Mouse (Mus musculus) CH12.LX (cell line): Measurements from ENCODE around the gene Rap1b. TPM values are rescaled to one million over a fixed set of nuclear protein-coding genes. Genes with fewer than 3 reads are reported as not detected.

ENCODE experiments used
- DNase-seq: peaks from one replicate; pipeline ENCODE4 v3.0.0-alpha.2; 2013; ENCODE audit errors: extremely low read depth
- H3K27ac ChIP-seq: 2 replicates; pipeline ENCODE4 v1.5.1; 2012; ENCODE audit warnings: low read depth, mild to moderate bottlenecking, control low read depth, moderate library complexity; ENCODE audit not compliant: insufficient read depth
- H3K27me3 ChIP-seq: replicated peaks from 2 replicates; pipeline ENCODE3; 2012; ENCODE audit warnings: inconsistent platforms
- H3K36me3 ChIP-seq, 2 experiments: replicated peaks in 1 of 2; 2 replicates each; pipeline versions ENCODE3 to v1.6.1; 2012; ENCODE audit warnings: inconsistent platforms in 1 of 2, low read length in 1 of 2, mild to moderate bottlenecking in 1 of 2, mixed read lengths in 1 of 2, moderate library complexity in 1 of 2; ENCODE audit not compliant: control insufficient read depth in 1 of 2, insufficient read depth in 1 of 2
- H3K4me1 ChIP-seq, 2 experiments: 2 replicates each; pipeline ENCODE4 v1.6.1; 2012; ENCODE audit warnings: inconsistent platforms in 1 of 2, moderate library complexity in 1 of 2; ENCODE audit not compliant: insufficient read depth in 2 of 2, control insufficient read depth in 1 of 2
- H3K4me2 ChIP-seq: 2 replicates; pipeline ENCODE4 v1.6.1; 2012; ENCODE audit warnings: low read depth, mild to moderate bottlenecking, control low read depth; ENCODE audit not compliant: poor library complexity, insufficient read depth, severe bottlenecking
- H3K4me3 ChIP-seq, 3 experiments: fragments of 150-350 bp in 1 of 3; sonication (generic) in 1 of 3; replicated peaks in 1 of 3; 2 replicates each; pipeline versions ENCODE3 to v1.5.1; 2011 to 2012; ENCODE audit warnings: low read depth in 2 of 3, low read length in 2 of 3, mild to moderate bottlenecking in 2 of 3, moderate library complexity in 2 of 3, control low read depth in 1 of 3, improper control_type of control experiment in 1 of 3, inconsistent platforms in 1 of 3, mixed read lengths in 1 of 3; ENCODE audit not compliant: poor library complexity in 1 of 3
- H3K79me2 ChIP-seq: replicated peaks from 2 replicates; pipeline ENCODE4 v1.6.1; 2012; ENCODE audit warnings: mild to moderate bottlenecking, moderate library complexity; ENCODE audit not compliant: control insufficient read depth, poor library complexity, insufficient read depth, severe bottlenecking; ENCODE audit errors: extremely low read depth
- H3K9ac ChIP-seq: 2 replicates; pipeline ENCODE4 v1.6.1; 2012; ENCODE audit warnings: low read depth, mild to moderate bottlenecking, control low read depth, moderate library complexity; ENCODE audit not compliant: insufficient read depth
- H3K9me3 ChIP-seq: replicated peaks from 2 replicates; pipeline ENCODE3; 2012; ENCODE audit warnings: low read length, inconsistent platforms, mixed read lengths
- BHLHE40 ChIP-seq: IDR thresholded peaks from 2 replicates; pipeline ENCODE4 v1.6.1; 2011; ENCODE audit warnings: mild to moderate bottlenecking, low read depth, low read length, improper control_type of control experiment
- CHD1 ChIP-seq: IDR thresholded peaks from 2 replicates; pipeline ENCODE4 v1.6.1; 2012; ENCODE audit warnings: low read depth, low read length, improper control_type of control experiment, inconsistent platforms
- CHD2 ChIP-seq: IDR thresholded peaks from 2 replicates; pipeline ENCODE4 v1.6.1; 2011; ENCODE audit warnings: low read length, improper control_type of control experiment
- CTCF ChIP-seq, 2 experiments: IDR thresholded peaks in 1 of 2; conservative IDR thresholded peaks in 1 of 2; 2 replicates each; pipeline ENCODE4 v1.5.1; 2011 to 2012; ENCODE audit warnings: low read depth in 2 of 2, low read length in 2 of 2, improper control_type of control experiment in 1 of 2, inconsistent platforms in 1 of 2, mild to moderate bottlenecking in 1 of 2, moderate library complexity in 1 of 2
- E2F4 ChIP-seq: IDR thresholded peaks from 2 replicates; pipeline ENCODE4 v1.6.1; 2011; ENCODE audit warnings: low read depth, low read length, improper control_type of control experiment; ENCODE audit not compliant: insufficient replicate concordance
- ELF1 ChIP-seq: IDR thresholded peaks from 2 replicates; pipeline ENCODE4 v1.6.1; 2014; ENCODE audit warnings: low read depth, mild to moderate bottlenecking, inconsistent platforms, low read length, improper control_type of control experiment
- EP300 ChIP-seq: IDR thresholded peaks from 2 replicates; pipeline ENCODE4 v1.6.1; 2011; ENCODE audit warnings: low read length, improper control_type of control experiment
- ETS1 ChIP-seq: conservative IDR thresholded peaks from 2 replicates; pipeline ENCODE4 v1.6.1; 2012; ENCODE audit warnings: low read depth, mild to moderate bottlenecking, inconsistent platforms, low read length, improper control_type of control experiment, moderate library complexity
- HCFC1 ChIP-seq: IDR thresholded peaks from 2 replicates; pipeline ENCODE4 v1.6.1; 2012; ENCODE audit warnings: low read depth, mild to moderate bottlenecking, inconsistent platforms, low read length, improper control_type of control experiment
- JUN ChIP-seq: IDR thresholded peaks from 2 replicates; pipeline ENCODE4 v1.6.1; 2011; ENCODE audit warnings: low read depth, mild to moderate bottlenecking, low read length, improper control_type of control experiment, moderate library complexity; ENCODE audit not compliant: insufficient read depth
- JUND ChIP-seq: conservative IDR thresholded peaks from 2 replicates; pipeline ENCODE4 v1.6.1; 2011; ENCODE audit warnings: low read depth, low read length, improper control_type of control experiment
- MAX ChIP-seq: IDR thresholded peaks from 2 replicates; pipeline ENCODE4 v1.6.1; 2011; ENCODE audit warnings: low read length, improper control_type of control experiment
- MAZ ChIP-seq: IDR thresholded peaks from 2 replicates; pipeline ENCODE4 v1.6.1; 2012; ENCODE audit warnings: low read depth, mild to moderate bottlenecking, inconsistent platforms, low read length, improper control_type of control experiment, moderate library complexity
- MXI1 ChIP-seq: IDR thresholded peaks from 2 replicates; pipeline ENCODE4 v1.6.1; 2011; ENCODE audit warnings: mild to moderate bottlenecking, low read depth, low read length, improper control_type of control experiment
- MYC ChIP-seq: IDR thresholded peaks from 2 replicates; pipeline ENCODE4 v1.6.1; 2011; ENCODE audit warnings: low read depth, mild to moderate bottlenecking, improper control_type of control experiment, low read length
- NELFE ChIP-seq: IDR thresholded peaks from 2 replicates; pipeline ENCODE4 v1.6.1; 2011; ENCODE audit warnings: low read depth, low read length, improper control_type of control experiment
- PAX5 ChIP-seq: IDR thresholded peaks from 2 replicates; pipeline ENCODE4 v1.6.1; 2012; ENCODE audit warnings: low read length, inconsistent platforms, mixed read lengths
- POLR2A ChIP-seq: IDR thresholded peaks from 2 replicates; pipeline ENCODE4 v1.6.1; 2011; ENCODE audit warnings: low read depth, mild to moderate bottlenecking, improper control_type of control experiment, low read length
- POLR2AphosphoS2 ChIP-seq: IDR thresholded peaks from 2 replicates; pipeline ENCODE4 v1.6.1; 2011; ENCODE audit warnings: low read depth, low read length, improper control_type of control experiment
- SMC3 ChIP-seq: IDR thresholded peaks from 2 replicates; pipeline ENCODE4 v1.6.1; 2011; ENCODE audit warnings: low read depth, low read length, improper control_type of control experiment
- TBP ChIP-seq: conservative IDR thresholded peaks from 2 replicates; pipeline ENCODE4 v1.6.1; 2011; ENCODE audit warnings: low read depth, low read length, improper control_type of control experiment
- TCF12 ChIP-seq: IDR thresholded peaks from 2 replicates; pipeline ENCODE4 v1.6.1; 2014; ENCODE audit warnings: low read depth, mild to moderate bottlenecking, inconsistent platforms, low read length, improper control_type of control experiment
- USF2 ChIP-seq: conservative IDR thresholded peaks from 2 replicates; pipeline ENCODE4 v1.6.1; 2011; ENCODE audit warnings: low read depth, low read length, improper control_type of control experiment
- ZKSCAN1 ChIP-seq: IDR thresholded peaks from 2 replicates; pipeline ENCODE4 v1.6.1; 2012; ENCODE audit warnings: low read depth, inconsistent platforms, low read length, improper control_type of control experiment, borderline replicate concordance
- ZMIZ1 ChIP-seq: IDR thresholded peaks from 2 replicates; pipeline ENCODE4 v1.6.1; 2012; ENCODE audit warnings: low read depth, mild to moderate bottlenecking, inconsistent platforms, low read length, improper control_type of control experiment
- dilution Hi-C: fragments of 300-500 bp; cut with MboI; formaldehyde crosslinking; loops from 2 replicates; pipeline ENCODE4 v1.14.3; 2020; ENCODE audit warnings: low sequenced_read_pairs; ENCODE audit not compliant: extremely low pct_unique_long_range_greater_than_20kb, extremely low pct_ligation_motif_present
- in situ Hi-C: fragments of 300-500 bp; cut with MboI; formaldehyde crosslinking; loops from 3 replicates; pipeline ENCODE4 v1.14.3; 2019; ENCODE audit warnings: low sequenced_read_pairs, low pct_ligation_motif_present, low pct_unique_long_range_greater_than_20kb, mixed read lengths
- polyA plus RNA-seq: library from polyadenylated mRNA; unstranded; fragments of >175 nt; gene quantifications from 2 replicates; pipeline ENCODE4 v1.2.1, GENCODE M21; 2012; ENCODE audit warnings: low read depth; ENCODE audit not compliant: insufficient read length
- total RNA-seq, 2 experiments: library from RNA; depleted of rRNA; stranded (reverse); fragments of 300-350 nt in 1 of 2; fragments of >200 nt in 1 of 2; gene quantifications; 2 replicates each; pipeline ENCODE4 v1.2.3; 2012 to 2014

The Rap1b gene
- total and polyA plus RNA-seq, 3 experiments = 37.0 to 214 (median 205) TPM

DNA sequence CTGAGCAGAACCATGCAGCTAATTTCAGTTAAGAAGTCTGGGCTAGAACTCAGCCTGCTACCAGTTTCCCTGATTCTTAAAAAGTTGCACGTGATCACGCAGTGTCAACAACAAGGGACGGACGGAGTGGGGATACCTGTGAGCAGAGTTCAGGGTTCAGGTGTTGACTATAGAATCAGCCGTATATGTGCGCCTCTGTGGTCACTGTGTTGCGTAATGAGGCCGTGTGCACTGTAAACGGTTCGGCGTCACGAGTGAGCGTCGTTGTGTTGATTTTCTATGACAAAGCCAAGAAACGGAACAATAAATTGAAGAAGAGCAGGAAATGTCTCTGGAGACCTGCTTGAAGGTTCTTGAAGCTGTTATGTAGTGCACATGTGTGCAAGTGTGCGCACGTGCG is 30.6 kb upstream of the Rap1b start:
- dilution Hi-C loops = no loop called here
- no peak overlapping the region for H3K27ac ChIP-seq
- H3K27me3 ChIP-seq = no peaks in the 10 kb centered on the region
- H3K9ac ChIP-seq = no peak overlapping the region
- no peak overlapping the region for H3K4me2 ChIP-seq
- H3K9me3 ChIP-seq = no peaks in the 10 kb centered on the region
- no peak overlapping the region for H3K4me3 ChIP-seq
- TF ChIP-seq NELFE (no peak), ETS1 (no peak), ZKSCAN1 (no peak), TBP (no peak), POLR2A (no peak), POLR2AphosphoS2 (no peak), MXI1 (no peak), ELF1 (no peak), CTCF (conservative IDR thresholded peaks at IDR 0.05 in 1 of 2, IDR thresholded peaks at IDR 0.05 in 1 of 2; ENCODE audit: low read depth in 2 of 2, low read length in 2 of 2) (no peak), USF2 (no peak), ZMIZ1 (no peak)
- in situ Hi-C loops = no loop called here
- H3K36me3 ChIP-seq = no peaks in the 10 kb centered on the region
- DNase-seq = no peak
- H3K79me2 ChIP-seq = no peaks in the 10 kb centered on the region
- H3K4me1 ChIP-seq = peaks cover 6 to 10% of the 10 kb centered on the region in 2 experiments; a peak in 3 of 4 replicates

DNA sequence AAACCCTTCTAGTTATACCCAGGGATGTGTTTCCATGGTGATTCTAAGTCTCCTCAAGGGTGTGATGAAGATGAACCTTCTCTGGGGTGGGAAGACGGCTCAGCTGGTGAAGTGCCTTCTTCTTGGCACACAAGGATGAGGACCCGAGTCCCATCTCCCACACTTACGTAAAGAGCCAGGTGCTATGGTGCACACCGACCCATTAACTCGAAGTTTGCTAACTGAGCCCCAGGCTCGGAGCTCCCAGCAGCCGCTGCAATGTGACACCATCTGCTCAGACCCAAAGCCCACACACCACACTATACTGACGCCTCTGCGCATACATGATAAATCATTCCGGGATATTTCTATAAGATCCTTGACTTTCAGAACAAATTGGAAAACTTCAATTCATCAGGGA is 29.1 kb upstream of the Rap1b start:
- in situ Hi-C loops = no loop called here
- H3K27ac ChIP-seq = no peak overlapping the region
- peaks cover 9 to 11% of the 10 kb centered on the region in 2 experiments for H3K4me1 ChIP-seq

More for the DNA sequence above, 29.1 kb upstream of the Rap1b start:
- Histone ChIP-seq H3K9me3 (no peaks in the 10 kb centered on the region), H3K9ac (no peak overlapping the region), H3K4me2 (no peak overlapping the region), H3K4me3 (no peak overlapping the region), H3K36me3 (no peaks in the 10 kb centered on the region), H3K79me2 (no peaks in the 10 kb centered on the region), H3K27me3 (no peaks in the 10 kb centered on the region)
- no peak for DNase-seq
- dilution Hi-C loops = no loop called here
- no peak for TF ChIP-seq POLR2AphosphoS2
- TF ChIP-seq ZKSCAN1 = no peak
- TF ChIP-seq CHD1 = no peak
- TF ChIP-seq PAX5 = no peak
- no peak for TF ChIP-seq EP300
- no peak for TF ChIP-seq JUND
- no peak for TF ChIP-seq USF2
- TF ChIP-seq MAZ = no peak
- TF ChIP-seq HCFC1 = no peak
- no peak for TF ChIP-seq ZMIZ1
- no peak for TF ChIP-seq BHLHE40
- no peak for TF ChIP-seq MAX
- no peak for TF ChIP-seq CHD2
- TF ChIP-seq JUN = no peak
- no peak for TF ChIP-seq MYC
- TF ChIP-seq ELF1 = no peak
- TF ChIP-seq POLR2A = no peak
- TF ChIP-seq E2F4 = no peak
- TF ChIP-seq SMC3 = no peak
- TF ChIP-seq TCF12 = no peak
